Mouse (Mus musculus) lung, postnatal 36 days (tissue): ENCODE data around the gene Uhrf1bp1l.

Experiments
- DNase-seq: peaks from one replicate; pipeline ENCODE4 v3.0.0; 2022; ENCODE audit warnings: mixed read lengths

Uhrf1bp1l gene

GRCm38 (mm10) chr10:89746581-89746980 is 1.8 kb downstream of the Uhrf1bp1l start:
- DNase-seq: no peak

GRCm38 (mm10) chr10:89747221-89747905 is 2.6 kb downstream of the Uhrf1bp1l start:
- DNase-seq: no peak

DNA sequence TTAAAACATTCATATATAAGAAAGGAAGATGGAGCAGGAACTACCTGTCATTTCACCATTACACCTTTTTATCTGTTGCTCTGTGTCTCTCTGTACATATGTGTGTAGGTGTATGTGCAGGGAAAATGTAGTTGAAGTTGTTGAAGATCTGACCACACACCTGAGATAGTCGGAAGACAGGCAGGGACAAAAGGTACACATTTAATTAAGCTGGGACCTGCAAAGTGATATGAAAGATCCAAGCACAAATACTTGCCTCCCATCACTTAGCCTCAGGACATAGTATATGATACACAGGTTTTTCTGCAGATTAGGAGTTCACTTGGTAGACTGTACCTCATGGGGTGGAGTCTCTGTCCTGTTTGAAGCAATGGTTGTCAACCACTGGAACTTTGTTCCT is 3.1 kb downstream of the Uhrf1bp1l start:
- DNase-seq: no peak

- DNase-seq: no peak
These were observed 3.8 kb downstream of the Uhrf1bp1l start for GRCm38 (mm10) chr10:89748619-89749018.

DNA sequence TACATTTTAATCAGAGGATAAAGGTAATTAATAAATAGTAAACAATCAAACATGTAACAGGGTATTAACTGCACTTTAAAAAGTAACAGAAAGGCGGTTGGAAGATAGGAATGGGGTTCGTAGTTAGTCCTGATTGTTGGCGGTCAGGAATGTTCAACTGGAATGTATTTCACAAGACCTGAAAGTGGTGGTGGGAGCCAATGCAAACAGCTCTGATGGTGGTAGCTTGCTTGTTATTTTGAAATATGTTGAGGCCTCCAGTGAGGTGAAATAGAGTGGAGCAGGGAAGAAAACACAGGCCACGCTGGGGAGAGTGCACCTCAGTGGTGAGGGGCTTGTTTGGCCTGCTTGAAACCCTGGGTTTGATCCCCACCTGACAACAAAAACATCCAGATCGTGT is 6.3 kb downstream of the Uhrf1bp1l start:
- DNase-seq: peak; percentile 72

DNA sequence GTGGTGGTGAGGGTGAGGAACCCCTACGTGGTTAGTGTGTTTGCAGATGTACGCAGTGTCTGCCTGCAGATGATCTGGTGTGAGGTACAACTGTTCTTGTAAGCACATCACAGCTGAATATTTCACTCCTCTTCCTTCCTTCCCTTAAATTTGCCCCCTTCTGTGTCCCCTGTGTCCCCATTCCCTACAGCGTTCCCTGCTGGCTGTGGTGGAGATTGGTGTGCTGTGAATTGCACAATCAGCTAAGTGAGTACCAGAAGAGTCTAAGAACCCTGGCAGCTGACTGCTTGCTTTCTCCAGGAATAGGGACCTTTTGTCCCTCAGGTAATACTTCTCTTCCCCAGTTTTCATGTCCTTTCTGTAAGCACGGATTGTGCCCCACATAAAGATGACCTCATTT is 10.4 kb downstream of the Uhrf1bp1l start:
- no peak for DNase-seq

DNA sequence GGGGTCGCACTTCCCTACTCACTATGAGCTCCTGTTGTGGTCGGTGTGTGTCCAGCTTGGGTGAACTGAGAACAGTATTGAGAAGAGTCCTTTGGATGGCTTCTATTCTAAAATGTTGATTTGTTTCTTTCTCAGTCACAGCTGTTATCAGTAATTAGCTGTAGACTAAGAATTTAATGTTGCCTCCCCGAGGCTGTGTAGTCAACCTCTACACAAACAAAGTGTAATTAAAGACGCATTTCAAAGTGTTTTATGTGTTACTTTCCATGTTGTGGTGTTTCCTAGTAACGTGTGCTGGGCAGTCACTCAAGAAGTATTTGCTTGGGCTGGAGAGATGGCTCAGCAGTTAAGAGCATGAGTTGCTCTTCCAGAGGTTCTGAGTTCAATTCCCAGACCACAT is 16.0 kb downstream of the Uhrf1bp1l start:
- DNase-seq: no peak

GRCm38 (mm10) chr10:89764457-89765121 is 19.8 kb downstream of the Uhrf1bp1l start:
- DNase-seq: no peak

GRCm38 (mm10) chr10:89765790-89766714 is 21.3 kb downstream of the Uhrf1bp1l start:
- DNase-seq: no peak

GRCm38 (mm10) chr10:89768352-89769020 is 23.7 kb downstream of the Uhrf1bp1l start:
- DNase-seq: no peak

GRCm38 (mm10) chr10:89769096-89769495 is 24.3 kb downstream of the Uhrf1bp1l start:
- DNase-seq: no peak

DNA sequence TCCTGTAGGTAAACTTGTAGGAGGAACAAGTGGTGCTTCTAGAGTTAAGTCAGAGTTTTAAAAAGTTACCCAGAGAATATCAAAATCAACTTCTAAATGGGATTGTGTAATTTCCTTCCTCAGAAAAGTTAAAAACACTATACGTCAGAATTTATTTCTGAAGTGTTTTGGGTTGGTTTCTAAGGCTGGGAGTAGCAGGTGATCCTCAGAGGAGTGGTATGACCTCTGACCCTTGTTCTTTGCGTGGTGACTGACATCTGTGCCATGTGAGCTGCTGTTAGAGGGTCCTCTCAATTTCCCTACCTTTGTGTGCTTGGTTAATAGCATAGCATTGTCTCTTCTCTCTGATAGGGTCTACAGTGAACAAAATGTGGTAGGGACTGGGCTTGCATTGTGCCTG is 27.1 kb downstream of the Uhrf1bp1l start:
- DNase-seq: no peak

DNA sequence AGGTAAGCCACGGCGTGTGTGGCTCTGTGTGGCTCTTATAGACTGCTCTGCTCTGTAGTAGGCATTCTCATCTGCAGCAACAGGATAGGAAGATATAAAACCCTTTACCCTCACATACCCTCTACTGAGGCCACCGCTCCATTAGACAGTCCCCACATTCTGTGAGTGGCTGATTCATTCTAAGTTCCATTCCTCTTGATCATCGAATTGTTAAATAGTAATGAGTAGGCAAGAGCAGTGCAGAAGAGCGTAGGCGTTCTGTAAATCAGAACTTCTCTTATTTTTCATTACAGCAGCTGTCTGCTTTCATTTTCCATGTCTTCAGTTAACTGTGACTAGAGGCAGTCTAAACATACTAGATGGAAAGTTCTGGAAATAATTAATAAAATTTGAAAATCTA is 31.2 kb downstream of the Uhrf1bp1l start:
- no peak for DNase-seq

DNA sequence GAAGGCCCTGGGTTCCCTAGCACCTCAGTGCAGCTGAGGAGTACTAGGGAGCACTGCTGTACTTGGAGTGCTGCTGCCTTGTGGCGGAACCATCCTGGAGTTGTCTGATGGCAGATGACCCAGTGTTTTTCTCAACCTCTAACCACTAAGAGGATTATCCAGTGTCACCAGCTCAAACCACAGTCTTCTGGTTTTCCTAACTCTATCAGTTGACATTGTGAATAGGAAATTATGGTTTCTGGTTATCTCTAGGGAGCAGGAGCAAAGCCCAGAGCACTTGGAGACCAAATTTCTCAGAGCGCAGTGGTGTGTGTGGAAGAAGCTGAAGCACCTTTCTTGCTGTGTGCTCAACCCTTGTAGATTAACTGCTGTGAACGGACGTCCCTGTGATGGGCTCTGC is 47.1 kb downstream of the Uhrf1bp1l start:
- no peak for DNase-seq

DNA sequence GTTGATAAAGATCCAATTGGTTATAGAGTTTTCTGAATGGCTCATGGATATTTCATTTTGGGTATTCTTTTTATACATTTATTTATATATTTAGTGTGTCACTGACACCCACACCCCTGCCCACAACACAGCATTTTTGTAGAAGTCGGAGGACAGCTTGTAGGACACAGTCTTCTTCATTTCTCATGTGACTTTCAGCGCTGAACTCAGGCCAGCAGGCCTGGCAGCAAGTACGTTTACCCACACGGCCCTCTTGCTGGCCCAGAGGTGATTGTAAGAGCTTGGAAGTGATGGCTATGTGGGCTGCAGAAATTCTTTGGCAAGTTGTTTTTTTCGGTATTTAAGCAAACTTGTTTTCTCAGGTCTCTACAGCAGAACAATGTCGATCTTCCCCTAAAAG is 49.3 kb downstream of the Uhrf1bp1l start:
- DNase-seq: no peak

DNA sequence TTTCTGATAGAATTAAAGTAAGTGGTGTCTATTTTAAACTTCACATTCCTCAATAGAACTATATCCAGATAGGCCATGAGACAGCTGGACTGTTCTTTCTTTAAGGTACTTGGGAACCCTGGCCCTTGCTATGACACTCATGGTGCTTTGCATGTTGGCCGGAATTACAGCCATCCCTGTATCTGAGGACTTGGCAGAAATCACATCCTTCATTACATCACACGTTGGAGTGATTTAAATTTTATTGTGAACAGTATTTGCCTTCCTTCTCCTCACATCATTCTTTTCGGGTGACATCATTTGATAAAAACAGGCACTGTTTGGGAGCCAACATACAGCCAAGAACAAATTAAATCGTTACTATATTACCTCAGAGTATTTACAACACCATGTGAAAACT is 74.4 kb downstream of the Uhrf1bp1l start:
- DNase-seq: no peak

DNA sequence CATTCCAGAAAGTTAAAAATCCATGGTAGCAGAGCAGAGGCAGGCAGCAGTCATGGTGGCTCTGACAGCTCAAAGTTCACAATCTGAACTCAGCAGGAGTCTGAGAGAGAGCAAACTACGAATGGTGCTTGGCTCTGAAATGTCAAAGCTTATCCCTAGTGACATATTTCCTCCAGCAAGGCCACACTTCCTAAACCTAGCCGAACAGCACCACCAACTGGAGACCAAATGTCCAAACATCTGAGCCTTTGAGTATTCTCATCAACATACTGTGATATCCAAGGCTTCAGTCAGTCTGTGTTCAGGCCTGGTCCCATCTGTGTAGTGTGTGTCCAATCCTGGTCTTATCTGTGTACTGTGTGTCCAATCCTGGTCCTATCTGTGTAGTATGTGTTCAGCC is 79.1 kb downstream of the Uhrf1bp1l start:
- DNase-seq: peak; percentile 17

DNA sequence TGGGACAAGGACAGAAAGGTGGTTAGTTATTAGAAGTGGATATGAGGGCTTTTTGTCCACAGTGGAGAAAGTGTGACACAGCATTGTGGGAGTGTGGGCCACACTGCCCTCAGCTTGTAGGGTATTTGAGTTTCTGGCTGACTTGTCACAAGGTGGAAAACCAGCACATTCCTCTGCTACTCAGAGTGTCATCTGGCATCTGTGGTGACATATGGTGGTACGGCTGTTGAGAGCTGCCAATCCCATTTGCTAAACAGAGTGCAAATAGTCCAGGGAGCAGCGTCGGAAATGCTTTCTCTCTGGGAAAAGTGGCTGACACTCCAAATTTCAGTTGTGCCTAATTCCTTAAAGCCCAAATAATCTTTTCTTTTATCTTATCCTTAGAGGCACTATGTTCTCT is 82.1 kb downstream of the Uhrf1bp1l start:
- no peak for DNase-seq

DNA sequence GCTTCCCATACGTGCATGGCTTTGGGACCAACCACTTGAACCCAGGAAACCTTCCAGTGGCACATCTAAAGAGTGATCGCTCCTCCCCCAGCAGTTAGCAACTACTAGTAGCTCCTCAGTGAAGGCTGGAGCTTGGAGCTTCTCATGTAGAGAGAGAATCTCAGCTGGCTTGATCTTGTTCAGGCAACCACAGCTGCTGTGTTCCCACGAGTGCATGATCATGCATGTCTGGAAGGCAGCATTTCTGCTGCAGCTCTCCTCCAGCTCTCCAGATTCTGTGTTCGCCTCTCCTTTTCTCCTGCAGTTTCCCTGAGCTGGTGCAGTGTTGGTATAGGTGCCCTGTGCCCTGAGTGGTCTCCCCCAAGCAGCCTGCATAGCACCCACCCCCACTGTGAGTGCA is 87.5 kb downstream of the Uhrf1bp1l start:
- DNase-seq: no peak

- DNase-seq: peak; percentile 6
These were observed 88.4 kb downstream of the Uhrf1bp1l start for GRCm38 (mm10) chr10:89833166-89833565.

- no peak for DNase-seq
These were observed 92.7 kb downstream of the Uhrf1bp1l start for GRCm38 (mm10) chr10:89837476-89837875.

- DNase-seq: no peak
These were observed 94.0 kb downstream of the Uhrf1bp1l start for GRCm38 (mm10) chr10:89838834-89839233.

DNA sequence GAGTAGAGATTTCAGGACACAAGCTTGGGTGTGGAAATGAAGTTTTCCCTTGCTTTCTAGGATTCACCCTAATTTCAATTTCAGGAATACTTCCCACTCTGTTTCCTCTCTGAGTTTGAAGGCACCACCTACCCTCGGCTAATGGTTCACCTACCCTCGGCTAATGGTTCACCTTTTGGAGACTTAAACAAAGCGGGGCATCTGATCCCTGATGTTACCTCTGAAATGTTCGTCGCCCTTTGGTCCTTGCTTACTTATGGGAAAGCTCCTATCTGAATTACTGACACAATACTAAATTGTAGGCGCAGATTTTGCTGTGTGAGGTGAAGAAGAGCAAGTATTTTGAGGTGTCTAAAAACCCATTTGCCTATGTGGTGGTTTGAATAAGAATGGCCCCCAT is 106.2 kb downstream of the Uhrf1bp1l start:
- DNase-seq: no peak
